Mouse (Mus musculus): Measurements from ENCODE around the gene Pde4dip. TPM values are rescaled to one million over a fixed set of nuclear protein-coding genes. Genes with fewer than 3 reads are reported as not detected.

Pde4dip gene
- polyA plus RNA-seq, 1 experiment from 2014 or later, result 27.1 TPM

DNA sequence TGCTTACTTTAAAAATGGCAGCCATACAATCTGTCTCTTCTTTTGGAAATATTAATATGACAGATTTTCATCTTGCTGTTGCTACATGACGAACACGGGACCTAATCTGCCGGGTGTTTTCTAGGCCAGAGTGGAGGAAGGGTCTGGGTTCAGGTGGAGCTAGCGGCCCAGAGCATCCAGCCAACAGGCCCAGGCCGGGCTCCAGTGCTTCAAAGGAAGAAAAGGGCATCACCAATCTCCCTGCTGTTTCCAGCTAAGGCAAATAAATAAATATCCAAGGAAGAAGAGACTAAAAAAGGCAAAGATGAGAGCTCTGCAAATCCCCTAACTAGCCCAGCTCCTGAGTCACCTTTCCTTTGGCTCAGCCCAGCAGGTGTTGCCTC is 731 bp downstream of the Pde4dip start:
- ATAC-seq (ENCODE audit: insufficient number of reproducible peaks, insufficient read depth, low FRiP score, low read depth), result no peak
- 69% methylated on average over 5 of the region's 5 CpGs for WGBS

GRCm38 (mm10) chr3:97881576-97881975 is 6.9 kb downstream of the Pde4dip start:
- Histone ChIP-seq H3K4me2 (replicated peaks; ENCODE audit: low read depth, low read length) (no peak overlapping the region), H3K4me1 (ENCODE audit: control insufficient read depth, insufficient read depth, low read length) (no peaks in the 10 kb centered on the region), H3K9me3 (ENCODE audit: control insufficient read depth, low read depth, low read length) (no peaks in the 10 kb centered on the region), H3K9ac (replicated peaks; ENCODE audit: low read depth, low read length) (no peak overlapping the region), H3K27me3 (ENCODE audit: control insufficient read depth, insufficient read depth, low read length) (no peaks in the 10 kb centered on the region), H3K36me3 (ENCODE audit: control insufficient read depth, insufficient read depth, low read length) (no peaks in the 10 kb centered on the region), H3K4me3 (ENCODE audit: low read depth, low read length) (no peak overlapping the region), H3K27ac (ENCODE audit: low read length) (no peak overlapping the region)
- 96% methylated on average over 5 of the region's 5 CpGs for WGBS
- ATAC-seq (ENCODE audit: insufficient number of reproducible peaks, insufficient read depth, low FRiP score, low read depth), result no peak

More for the DNA sequence above, 731 bp downstream of the Pde4dip start:
- Histone ChIP-seq H3K4me2 (replicated peaks; ENCODE audit: low read depth, low read length) (no peak overlapping the region), H3K4me1 (ENCODE audit: control insufficient read depth, insufficient read depth, low read length) (0 out of 2 replicates have a peak, but pooled peaks cover 6% of the 10 kb centered on the region), H3K27ac (ENCODE audit: low read length) (no peak overlapping the region), H3K9ac (replicated peaks; ENCODE audit: low read depth, low read length) (no peak overlapping the region), H3K9me3 (ENCODE audit: control insufficient read depth, low read depth, low read length) (no peaks in the 10 kb centered on the region), H3K4me3 (ENCODE audit: low read depth, low read length) (peak overlapping the region; percentile 37; the same call in 1 of the 2 replicates), H3K27me3 (ENCODE audit: control insufficient read depth, insufficient read depth, low read length) (peaks cover 10% of the 10 kb centered on the region; the same call in 1 of the 2 replicates), H3K36me3 (ENCODE audit: control insufficient read depth, insufficient read depth, low read length) (no peaks in the 10 kb centered on the region)

- Histone ChIP-seq H3K4me2 (replicated peaks; ENCODE audit: low read depth, low read length) (no peak overlapping the region), H3K4me1 (ENCODE audit: control insufficient read depth, insufficient read depth, low read length) (no peaks in the 10 kb centered on the region), H3K9ac (replicated peaks; ENCODE audit: low read depth, low read length) (no peak overlapping the region), H3K9me3 (ENCODE audit: control insufficient read depth, low read depth, low read length) (no peaks in the 10 kb centered on the region), H3K36me3 (ENCODE audit: control insufficient read depth, insufficient read depth, low read length) (no peaks in the 10 kb centered on the region), H3K27ac (ENCODE audit: low read length) (no peak overlapping the region), H3K27me3 (ENCODE audit: control insufficient read depth, insufficient read depth, low read length) (no peaks in the 10 kb centered on the region), H3K4me3 (ENCODE audit: low read depth, low read length) (no peak overlapping the region)
- 19% methylated on average over 5 of the region's 5 CpGs for WGBS
- ATAC-seq (ENCODE audit: insufficient number of reproducible peaks, insufficient read depth, low FRiP score, low read depth), result no peak
These were observed 9.3 kb downstream of the Pde4dip start for GRCm38 (mm10) chr3:97879222-97879621.

DNA sequence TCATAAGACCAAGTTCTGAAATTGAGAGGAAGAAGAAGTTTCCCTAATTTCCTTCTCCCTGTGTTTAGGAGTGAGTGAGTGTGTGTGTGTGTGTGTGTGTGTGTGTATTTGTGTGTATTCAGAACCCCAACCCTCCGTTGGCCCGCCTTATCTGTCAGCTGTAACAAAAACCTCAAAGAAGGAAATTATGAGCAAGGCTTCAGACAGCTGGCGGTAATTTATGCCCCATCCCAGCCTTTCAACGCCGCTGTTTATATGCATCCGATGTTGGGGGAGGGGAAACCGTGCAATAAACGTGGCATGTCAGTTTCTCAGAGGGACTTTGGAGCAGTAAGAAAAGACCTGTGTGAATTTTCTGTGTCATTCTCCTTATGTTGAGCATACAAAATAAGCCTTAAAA is 12.2 kb downstream of the Pde4dip start:
- no peaks in the 10 kb centered on the region for H3K27me3 ChIP-seq (ENCODE audit: control insufficient read depth, insufficient read depth, low read length)
- 39% methylated on average over 8 of the region's 8 CpGs for WGBS
- H3K9me3 ChIP-seq (ENCODE audit: control insufficient read depth, low read depth, low read length), result no peaks in the 10 kb centered on the region
- H3K36me3 ChIP-seq (ENCODE audit: control insufficient read depth, insufficient read depth, low read length), result no peaks in the 10 kb centered on the region
- H3K4me2 ChIP-seq (replicated peaks; ENCODE audit: low read depth, low read length), result no peak overlapping the region
- H3K4me1 ChIP-seq (ENCODE audit: control insufficient read depth, insufficient read depth, low read length), result no peaks in the 10 kb centered on the region
- no peak for ATAC-seq (ENCODE audit: insufficient number of reproducible peaks, insufficient read depth, low FRiP score, low read depth)
- no peak overlapping the region for H3K4me3 ChIP-seq (ENCODE audit: low read depth, low read length)
- no peak overlapping the region for H3K27ac ChIP-seq (ENCODE audit: low read length)
- H3K9ac ChIP-seq (replicated peaks; ENCODE audit: low read depth, low read length), result no peak overlapping the region

- 30% methylated on average over 5 of the region's 5 CpGs for WGBS
- no peaks in the 10 kb centered on the region for H3K27me3 ChIP-seq (ENCODE audit: control insufficient read depth, insufficient read depth, low read length)
- no peak overlapping the region for H3K9ac ChIP-seq (replicated peaks; ENCODE audit: low read depth, low read length)
- H3K4me3 ChIP-seq (ENCODE audit: low read depth, low read length), result no peak overlapping the region
- no peaks in the 10 kb centered on the region for H3K4me1 ChIP-seq (ENCODE audit: control insufficient read depth, insufficient read depth, low read length)
- ATAC-seq (ENCODE audit: insufficient number of reproducible peaks, insufficient read depth, low FRiP score, low read depth), result no peak
- H3K9me3 ChIP-seq (ENCODE audit: control insufficient read depth, low read depth, low read length), result no peaks in the 10 kb centered on the region
- H3K4me2 ChIP-seq (replicated peaks; ENCODE audit: low read depth, low read length), result no peak overlapping the region
- no peak overlapping the region for H3K27ac ChIP-seq (ENCODE audit: low read length)
- H3K36me3 ChIP-seq (ENCODE audit: control insufficient read depth, insufficient read depth, low read length), result no peaks in the 10 kb centered on the region
These were observed 13.7 kb downstream of the Pde4dip start for GRCm38 (mm10) chr3:97874777-97875176.

GRCm38 (mm10) chr3:97869730-97870129 is 18.8 kb downstream of the Pde4dip start:
- Histone ChIP-seq H3K9me3 (ENCODE audit: control insufficient read depth, low read depth, low read length) (no peaks in the 10 kb centered on the region), H3K9ac (replicated peaks; ENCODE audit: low read depth, low read length) (no peak overlapping the region), H3K4me3 (ENCODE audit: low read depth, low read length) (no peak overlapping the region), H3K36me3 (ENCODE audit: control insufficient read depth, insufficient read depth, low read length) (no peaks in the 10 kb centered on the region), H3K4me1 (ENCODE audit: control insufficient read depth, insufficient read depth, low read length) (no peaks in the 10 kb centered on the region; the same call in 1 of the 2 replicates), H3K27me3 (ENCODE audit: control insufficient read depth, insufficient read depth, low read length) (0 out of 2 replicates have a peak, but pooled peaks cover 2% of the 10 kb centered on the region), H3K4me2 (replicated peaks; ENCODE audit: low read depth, low read length) (no peak overlapping the region), H3K27ac (ENCODE audit: low read length) (no peak overlapping the region)
- ATAC-seq (ENCODE audit: insufficient number of reproducible peaks, insufficient read depth, low FRiP score, low read depth), result no peak
- 63% methylated on average over 4 of the region's 4 CpGs for WGBS

DNA sequence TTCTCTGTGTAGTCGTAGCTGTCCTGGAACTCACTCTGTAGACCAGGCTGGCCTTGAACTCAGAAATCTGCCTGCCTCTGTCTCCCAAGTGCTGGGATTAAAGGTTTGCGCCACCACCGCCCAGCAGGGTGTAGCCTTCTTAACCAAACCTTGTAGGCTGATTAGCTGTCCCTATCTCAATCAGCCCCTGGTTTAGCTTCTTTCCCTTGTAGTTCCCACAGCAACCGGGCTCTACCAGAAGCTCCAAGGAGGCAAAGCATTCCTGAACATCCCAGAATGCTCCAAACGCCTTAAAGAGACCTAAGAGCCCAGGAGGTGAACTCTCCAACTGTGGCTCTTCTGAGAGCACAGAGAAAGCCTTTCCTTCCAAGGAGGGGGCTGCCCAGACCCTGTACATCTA is 19.8 kb downstream of the Pde4dip start:
- H3K27me3 ChIP-seq (ENCODE audit: control insufficient read depth, insufficient read depth, low read length), result 0 out of 2 replicates have a peak, but pooled peaks cover 2% of the 10 kb centered on the region
- no peaks in the 10 kb centered on the region for H3K36me3 ChIP-seq (ENCODE audit: control insufficient read depth, insufficient read depth, low read length)
- H3K27ac ChIP-seq (ENCODE audit: low read length), result no peak overlapping the region
- ATAC-seq (ENCODE audit: insufficient number of reproducible peaks, insufficient read depth, low FRiP score, low read depth), result no peak
- H3K9me3 ChIP-seq (ENCODE audit: control insufficient read depth, low read depth, low read length), result no peaks in the 10 kb centered on the region
- 41% methylated on average over 5 of the region's 5 CpGs for WGBS
- no peak overlapping the region for H3K9ac ChIP-seq (replicated peaks; ENCODE audit: low read depth, low read length)
- no peak overlapping the region for H3K4me3 ChIP-seq (ENCODE audit: low read depth, low read length)
- H3K4me1 ChIP-seq (ENCODE audit: control insufficient read depth, insufficient read depth, low read length), result no peaks in the 10 kb centered on the region; the same call in 1 of the 2 replicates
- peak overlapping the region; percentile 100; the same call in 1 of the 2 replicates for H3K4me2 ChIP-seq (replicated peaks; ENCODE audit: low read depth, low read length)

DNA sequence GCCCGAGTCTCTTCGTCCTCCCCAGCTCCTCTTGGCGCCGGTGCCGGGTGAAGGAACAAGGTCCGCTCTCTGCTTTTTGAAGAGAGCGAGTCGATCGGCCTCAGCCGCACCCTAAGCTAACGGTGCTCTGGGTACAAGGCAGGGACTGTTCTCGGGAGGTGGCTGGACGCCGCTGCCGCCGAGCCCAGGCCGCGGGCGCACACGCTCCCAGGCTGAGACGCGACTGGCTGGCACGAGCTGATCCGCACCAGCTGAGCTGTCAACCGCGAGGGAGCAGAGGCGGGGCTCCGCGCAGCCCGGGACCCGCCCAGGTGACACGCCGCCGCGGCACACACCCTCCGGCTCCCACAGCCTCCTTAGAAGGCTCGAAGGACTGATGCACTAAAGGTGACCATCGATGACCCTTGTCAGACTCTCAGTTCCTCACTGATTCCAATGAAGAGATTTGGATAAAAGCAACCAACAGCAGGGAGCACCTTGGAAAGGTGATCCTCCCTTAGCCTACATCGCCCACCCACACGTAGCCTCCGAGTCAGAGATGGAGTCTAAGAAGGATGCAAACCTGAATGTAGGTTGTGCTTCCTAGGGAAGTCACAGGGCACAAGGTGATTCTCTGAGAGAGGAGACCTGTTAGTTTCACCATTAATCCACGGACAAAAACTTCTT is 20.4 kb downstream of the Pde4dip start:
- H3K27me3 ChIP-seq (ENCODE audit: control insufficient read depth, insufficient read depth, low read length), result 0 out of 2 replicates have a peak, but pooled peaks cover 2% of the 10 kb centered on the region
- H3K36me3 ChIP-seq (ENCODE audit: control insufficient read depth, insufficient read depth, low read length), result no peaks in the 10 kb centered on the region
- no peak overlapping the region for H3K27ac ChIP-seq (ENCODE audit: low read length)
- H3K4me1 ChIP-seq (ENCODE audit: control insufficient read depth, insufficient read depth, low read length), result no peaks in the 10 kb centered on the region; the same call in 1 of the 2 replicates
- H3K9me3 ChIP-seq (ENCODE audit: control insufficient read depth, low read depth, low read length), result no peaks in the 10 kb centered on the region
- H3K4me3 ChIP-seq (ENCODE audit: low read depth, low read length), result peak overlapping the region; percentile 52
- peak; percentile 87; the same call in 1 of the 2 replicates for ATAC-seq (ENCODE audit: insufficient number of reproducible peaks, insufficient read depth, low FRiP score, low read depth)
- H3K9ac ChIP-seq (replicated peaks; ENCODE audit: low read depth, low read length), result peak overlapping the region; percentile 18
- peak overlapping the region; percentile 100 for H3K4me2 ChIP-seq (replicated peaks; ENCODE audit: low read depth, low read length)
- WGBS, result 3% methylated on average over 42 of the region's 42 CpGs
